Mouse (Mus musculus) lung, postnatal 4 days (tissue): ENCODE measurements at regions not wholly inside any gene's neighbourhood (a gene's known extent, or its start where the extent isn't known, plus 50 kb on each side); places are given as distances from the start of the nearest gene placed in this dataset.
A peak's percentile ranks its signal among the peaks of the same experiment; 100 is the strongest.

Source experiments
- DNase-seq, 2 experiments: peaks; one replicate each; pipeline ENCODE4 v3.0.0; 2021

GRCm38 (mm10) chr5:101120509-101121201 is 275.1 kb downstream of the Gpat3 start:
- no peak for DNase-seq

DNA sequence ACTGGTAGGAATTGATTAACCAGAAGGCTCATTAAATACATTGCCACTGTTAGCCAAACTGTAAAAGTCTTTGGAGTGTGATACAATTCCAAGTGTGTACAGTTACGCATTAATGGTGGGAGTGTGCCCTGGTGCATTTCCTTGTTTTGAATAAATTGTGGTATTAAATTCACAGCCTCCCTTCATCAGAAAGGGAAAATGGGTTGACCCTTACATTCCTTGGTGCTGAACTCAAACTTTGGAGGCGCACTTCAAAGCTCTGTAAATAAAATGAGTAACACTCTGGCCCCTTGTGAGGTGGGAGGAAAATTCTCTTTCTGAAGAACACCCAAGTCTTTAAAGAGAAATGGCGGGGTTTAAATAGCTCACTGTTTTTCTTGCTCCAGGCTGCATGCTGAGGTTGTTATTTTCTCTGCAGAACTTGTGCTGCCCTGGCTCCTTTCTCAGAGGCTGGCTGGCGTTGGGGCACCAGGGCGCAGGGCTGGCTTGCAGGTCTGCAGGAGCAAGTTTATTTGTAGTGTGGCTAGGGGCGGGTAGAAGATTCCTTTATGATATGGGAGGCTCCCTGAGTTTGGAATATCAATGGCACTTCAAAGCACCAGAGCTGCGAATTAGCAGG is 266.7 kb downstream of the Gpat3 start:
- DNase-seq, result no peak

DNA sequence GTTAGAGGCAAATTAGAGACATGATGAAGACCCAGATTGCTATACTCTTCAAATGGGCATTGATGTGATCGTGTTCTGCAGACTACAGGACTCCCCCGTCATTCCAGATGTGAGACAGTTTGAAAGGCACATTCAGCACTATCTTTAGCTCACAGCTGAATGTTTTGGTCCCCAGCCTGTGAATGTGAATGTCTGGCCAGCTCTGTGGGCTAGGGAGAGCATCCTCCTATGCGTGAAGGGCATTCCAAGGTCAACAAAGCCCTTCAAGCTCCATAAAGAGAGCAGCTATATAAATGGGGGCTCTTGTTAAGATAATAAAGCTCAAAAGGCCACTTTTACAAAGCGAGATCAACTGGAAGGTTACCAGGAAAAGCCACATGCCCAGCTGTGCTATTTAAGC is 266.1 kb downstream of the Gpat3 start:
- no peak for DNase-seq

DNA sequence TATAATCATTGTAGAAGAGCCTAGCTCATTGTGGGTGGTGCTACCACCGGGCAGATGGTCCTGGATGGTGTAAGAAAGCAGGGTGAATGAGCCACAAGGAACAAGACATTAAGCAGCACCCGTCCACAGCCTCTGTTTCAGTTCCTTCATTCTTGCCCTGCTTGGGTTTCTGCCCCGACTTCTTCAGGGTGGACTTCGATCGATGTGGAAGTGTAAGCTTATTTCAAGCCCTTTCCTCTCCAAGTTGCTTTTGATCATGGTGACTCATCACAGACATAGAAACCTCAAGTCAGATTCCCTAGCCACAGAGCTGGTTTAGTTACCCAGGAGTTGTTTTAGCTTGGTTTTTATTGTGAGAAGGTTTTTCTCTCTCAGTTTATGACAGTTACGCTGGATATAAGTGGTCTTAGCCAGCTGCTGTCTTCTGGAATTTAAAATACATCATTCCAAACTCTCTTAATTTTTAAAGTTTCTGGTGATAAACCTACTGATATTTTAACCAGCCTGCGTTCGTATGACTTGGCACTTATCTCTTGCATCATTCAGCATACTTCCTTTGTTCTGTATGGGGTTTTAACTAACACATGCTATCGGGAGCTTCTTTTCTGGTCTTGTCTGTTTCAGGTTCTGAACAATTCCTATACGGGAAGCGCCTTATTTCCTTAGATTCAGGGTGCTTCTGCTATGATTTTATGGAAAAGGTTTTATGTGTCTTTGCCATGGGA is 255.6 kb downstream of the Gpat3 start:
- DNase-seq, result no peak

DNA sequence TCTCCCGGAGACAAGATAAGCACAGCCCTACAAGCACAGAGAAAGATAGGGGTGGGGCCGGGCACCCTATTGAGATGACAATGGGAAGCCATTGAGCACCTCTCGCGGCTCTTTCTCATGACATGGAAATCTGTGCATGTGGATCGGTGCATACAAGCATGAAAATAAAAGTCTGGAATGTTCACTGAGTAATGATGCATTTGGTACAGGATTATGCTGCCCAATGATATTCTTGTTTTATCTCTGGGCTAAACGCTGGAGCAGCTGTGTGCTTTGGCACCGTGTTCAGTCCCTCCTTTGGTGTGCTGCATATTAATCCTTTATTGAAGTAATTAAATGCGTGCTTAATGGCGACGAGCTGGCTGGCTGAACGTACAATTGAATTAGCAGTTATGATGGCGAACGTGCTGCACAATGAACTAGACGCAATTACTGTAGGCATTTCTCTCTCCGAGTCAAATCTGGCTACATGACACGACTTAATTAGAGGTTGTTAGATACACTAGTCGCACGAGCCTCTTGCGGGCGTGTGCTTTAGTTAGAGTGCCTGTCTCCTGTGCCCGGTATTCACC is 245.6 kb downstream of the Gpat3 start:
- DNase-seq, result no peak

DNA sequence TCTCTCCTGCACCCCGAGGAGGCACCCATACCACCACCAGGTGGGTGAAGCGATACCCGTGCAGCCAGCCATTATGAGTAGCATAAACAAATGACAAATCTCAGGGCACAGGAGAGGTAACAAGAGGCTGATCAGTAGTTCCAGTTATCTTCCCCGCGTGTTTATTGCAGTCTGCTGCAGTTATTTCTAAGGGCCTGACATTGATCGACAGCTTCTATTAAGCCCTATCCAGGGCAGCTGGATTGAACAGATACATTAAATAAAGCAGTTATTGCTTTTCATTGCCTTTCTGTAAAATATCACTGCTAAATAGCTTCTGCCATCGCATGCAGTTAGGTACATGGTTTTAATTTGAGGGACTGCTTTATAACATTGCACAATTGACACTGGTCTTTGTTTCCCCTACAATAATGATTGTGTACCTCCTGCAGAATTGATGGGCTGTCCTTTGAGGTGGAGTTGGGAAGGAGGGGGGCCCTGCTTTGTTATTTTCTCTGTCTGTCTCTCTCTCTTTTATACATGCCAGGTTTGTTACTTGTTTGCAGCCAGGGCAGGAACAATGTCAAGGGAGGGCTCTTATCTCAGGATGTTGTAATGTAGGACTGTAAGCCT is 245.0 kb downstream of the Gpat3 start:
- DNase-seq, result no peak

DNA sequence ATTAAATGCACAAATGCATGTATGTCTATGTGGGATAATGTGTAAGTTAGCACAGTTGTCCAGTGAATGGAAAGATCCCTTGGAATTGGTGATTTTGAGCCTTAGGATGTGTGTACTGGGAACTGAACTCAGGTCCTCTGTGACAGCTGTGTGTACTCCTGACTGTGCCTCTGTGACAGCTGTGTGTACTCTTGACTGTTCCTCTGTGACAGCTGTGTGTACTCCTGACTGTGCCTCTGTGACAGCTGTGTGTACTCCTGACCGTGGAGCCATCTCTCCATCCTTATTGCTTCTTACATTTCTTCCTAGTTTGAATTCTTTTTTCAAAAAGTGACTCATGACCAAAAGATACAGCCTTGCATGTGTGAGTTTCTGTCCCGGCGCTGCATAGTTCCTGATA is 239.7 kb downstream of the Gpat3 start:
- DNase-seq, result no peak

DNA sequence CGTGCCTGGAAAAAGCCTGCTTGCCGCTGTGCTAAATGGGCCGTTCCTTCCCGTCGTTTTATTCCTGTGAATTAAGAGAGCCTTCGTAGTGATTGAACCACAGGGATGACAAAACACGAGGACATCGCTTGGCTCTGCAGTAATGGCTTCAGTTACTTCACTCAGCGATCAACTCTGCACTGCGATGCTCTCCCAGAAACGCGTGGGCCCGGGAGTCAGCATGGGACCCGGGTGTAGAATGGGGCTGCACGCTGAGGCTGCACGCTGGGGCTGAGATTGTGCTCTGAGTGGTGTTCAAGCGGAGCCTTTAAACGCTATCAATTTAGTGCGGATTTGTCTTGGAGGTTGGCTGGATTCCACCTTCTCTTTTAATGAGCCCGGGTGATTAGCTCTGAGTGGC is 237.1 kb downstream of the Gpat3 start:
- no peak for DNase-seq

DNA sequence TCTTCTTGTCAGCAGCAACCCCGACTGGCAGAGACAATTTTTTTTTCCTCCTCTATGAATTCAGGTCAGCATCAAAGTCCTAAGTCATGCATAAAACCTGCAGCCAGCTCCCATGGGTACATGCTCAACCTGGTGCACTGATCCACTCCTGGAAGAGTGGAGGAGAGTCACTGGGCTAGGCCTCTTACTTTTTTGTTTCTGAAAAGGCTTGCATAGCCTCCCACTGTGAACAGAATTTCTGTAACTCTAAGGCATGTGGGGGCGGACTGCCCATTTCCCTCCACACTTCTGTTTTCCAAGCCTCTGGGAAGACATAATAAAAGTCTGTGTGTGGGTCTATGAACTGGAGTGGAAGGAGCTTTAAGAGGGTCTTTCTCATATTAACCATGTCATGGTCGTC is 218.8 kb downstream of the Gpat3 start:
- DNase-seq, result no peak

GRCm38 (mm10) chr5:101063254-101063653 is 217.7 kb downstream of the Gpat3 start:
- DNase-seq, result no peak

GRCm38 (mm10) chr5:101051591-101051990 is 206.1 kb downstream of the Gpat3 start:
- DNase-seq, result no peak

- DNase-seq, result no peak
Observed at GRCm38 (mm10) chr5:101040488-101040887, 195.0 kb downstream of the Gpat3 start.

DNA sequence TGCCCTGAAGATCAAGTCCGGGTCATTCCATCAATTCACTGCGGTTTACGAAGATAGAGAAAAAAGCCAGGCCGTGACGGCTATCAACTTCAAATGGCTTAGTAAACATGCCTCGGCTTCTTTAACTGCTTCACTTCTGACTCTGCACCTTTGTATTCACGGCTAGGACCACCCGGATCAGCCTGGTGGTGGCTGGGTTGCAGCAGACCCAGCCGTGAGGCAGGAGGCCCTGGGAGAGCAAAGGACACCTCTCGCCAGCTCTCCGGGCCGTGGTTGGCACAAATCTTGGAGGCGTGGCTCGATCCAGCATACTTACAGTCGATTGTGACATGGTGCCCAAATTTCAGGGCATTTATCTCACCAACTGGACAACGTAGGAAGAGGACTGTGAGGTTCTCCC is 187.5 kb downstream of the Gpat3 start:
- DNase-seq, result no peak

DNA sequence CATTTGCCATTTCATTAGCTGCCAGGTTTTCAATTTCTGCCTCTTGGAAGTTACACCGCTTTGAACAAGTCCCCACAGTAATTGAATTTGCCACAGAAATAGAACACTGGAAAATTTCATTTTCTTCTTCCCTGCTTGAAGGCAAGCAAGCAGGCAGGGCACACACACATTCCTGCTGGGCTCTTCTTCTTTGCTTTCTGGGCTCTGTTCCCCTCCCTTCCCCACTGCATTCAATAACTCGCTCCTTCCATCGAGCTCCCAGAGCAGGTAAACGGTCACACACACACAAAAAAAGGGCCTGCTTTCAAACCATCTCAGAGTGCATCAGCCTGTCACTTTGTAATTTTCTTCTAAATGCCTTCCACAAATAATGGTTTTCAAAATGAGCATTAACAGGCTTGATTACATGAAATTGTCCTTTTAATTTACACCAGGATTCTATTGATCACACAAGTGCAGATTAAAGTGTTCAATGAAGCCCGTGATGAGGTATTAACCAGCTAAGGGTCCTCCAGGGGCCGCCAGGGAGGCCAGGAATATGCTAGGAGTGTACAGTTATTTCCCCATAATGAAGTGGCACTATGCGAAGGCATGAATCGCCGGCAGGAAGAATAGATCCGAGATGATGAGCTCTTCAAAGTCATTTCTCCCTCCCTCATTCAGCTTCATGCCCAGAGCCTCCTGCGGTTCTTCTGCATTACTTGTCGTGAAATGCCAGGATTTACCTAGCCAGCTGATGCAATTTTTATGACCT is 186.8 kb downstream of the Gpat3 start:
- DNase-seq, result no peak

DNA sequence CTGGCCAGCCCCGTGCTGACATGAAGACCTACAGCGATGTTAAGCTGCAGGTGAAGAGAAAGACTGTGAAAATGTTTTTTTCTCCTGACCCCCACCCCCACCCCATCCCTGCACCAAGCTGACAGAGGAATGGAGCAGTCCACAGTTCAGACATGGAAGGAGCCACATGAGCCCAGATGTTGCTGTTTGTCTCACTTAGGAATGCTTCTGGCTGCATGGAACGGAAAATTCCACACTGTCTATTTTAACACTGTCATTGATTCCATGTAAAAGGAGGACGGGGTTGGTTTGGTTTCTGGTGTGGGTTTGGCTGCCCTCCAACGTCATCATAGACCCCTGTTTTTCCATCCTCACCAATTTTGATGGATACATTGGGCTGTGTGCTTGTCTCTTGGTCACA is 179.3 kb downstream of the Gpat3 start:
- no peak for DNase-seq

- DNase-seq, result no peak
Observed at GRCm38 (mm10) chr5:101023784-101024183, 178.3 kb downstream of the Gpat3 start.

- peak; percentile 58 for DNase-seq
Observed at GRCm38 (mm10) chr5:101020784-101021183, 175.3 kb downstream of the Gpat3 start.

- DNase-seq, result no peak
Observed at GRCm38 (mm10) chr5:101013844-101014243, 168.3 kb downstream of the Gpat3 start.

DNA sequence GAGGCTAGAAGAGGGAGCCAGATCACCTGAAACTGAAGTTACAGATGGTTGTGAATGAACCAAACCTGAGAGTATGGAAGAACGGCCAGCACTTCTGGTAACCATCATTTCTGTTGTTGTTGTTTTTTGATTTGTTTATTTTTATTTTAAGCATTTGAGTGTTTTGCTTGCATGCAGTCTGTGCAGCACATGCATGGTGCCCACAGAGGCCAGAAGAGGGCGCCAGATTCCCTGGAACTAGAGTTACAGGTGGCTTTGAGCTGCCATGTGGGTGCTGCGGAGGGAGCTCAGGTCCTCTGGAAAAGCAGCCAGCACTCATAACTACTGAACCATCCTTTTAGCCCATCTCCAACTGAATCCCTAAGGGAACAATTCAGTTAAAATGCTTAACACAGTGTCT is 159.7 kb downstream of the Gpat3 start:
- no peak for DNase-seq

- DNase-seq, result no peak
Observed at GRCm38 (mm10) chr5:101000436-101000835, 154.9 kb downstream of the Gpat3 start.

DNA sequence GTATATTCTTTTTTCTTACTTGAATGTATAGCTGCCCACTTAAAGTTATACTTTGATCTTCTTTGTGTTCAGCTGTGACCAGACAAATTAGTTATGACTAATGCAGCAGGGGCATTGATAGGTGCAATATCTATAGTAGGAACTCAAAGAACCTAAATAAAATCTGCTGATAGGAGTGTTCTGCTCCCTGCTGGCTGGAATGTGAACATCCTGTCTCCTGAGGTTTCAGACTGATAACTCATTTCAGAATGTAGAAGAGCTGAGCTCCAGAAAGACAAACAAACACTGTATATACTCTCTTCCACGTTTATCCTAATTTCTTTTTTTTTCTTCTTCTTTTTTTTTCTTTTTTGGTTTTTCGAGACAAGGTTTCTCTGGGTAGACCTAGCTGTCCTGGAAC is 146.9 kb downstream of the Gpat3 start:
- DNase-seq, result no peak

DNA sequence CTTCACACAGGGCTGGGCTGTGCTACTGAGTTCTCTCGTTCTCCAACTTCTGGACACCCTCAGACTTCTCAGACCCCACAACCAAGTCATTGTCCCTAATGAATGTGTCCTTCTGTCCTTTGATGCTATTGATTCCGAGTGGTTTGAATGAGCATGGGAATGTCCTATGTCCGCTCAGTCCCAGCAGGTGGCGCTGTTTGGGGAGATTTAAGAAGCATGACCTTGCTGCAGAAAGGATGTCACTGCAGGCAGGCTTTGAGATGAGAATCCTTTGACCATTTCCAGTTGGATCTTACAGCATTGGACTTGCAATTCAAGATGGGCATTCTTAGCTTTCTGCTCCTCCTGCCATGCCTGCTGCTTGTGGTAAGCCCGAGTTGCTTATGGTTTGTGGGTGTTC is 146.1 kb downstream of the Gpat3 start:
- peak; percentile 21 to 23 for DNase-seq

DNA sequence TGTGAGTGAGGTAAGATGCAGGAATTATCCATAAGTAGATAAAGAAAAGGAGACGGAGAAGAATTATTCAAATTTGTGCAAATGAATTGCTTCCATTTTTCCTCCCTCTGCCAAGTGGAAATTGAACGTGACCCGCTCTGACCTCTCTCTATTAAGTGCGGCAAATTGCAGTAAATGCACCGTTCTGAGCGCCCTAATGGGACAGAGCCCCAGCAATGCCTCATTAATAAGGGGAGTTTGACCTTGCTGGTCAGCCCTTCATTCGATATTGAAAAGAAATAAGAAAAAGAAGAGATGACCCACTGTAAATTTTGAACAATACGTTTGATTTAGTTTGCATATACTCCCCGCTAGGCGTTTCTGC is 137.0 kb downstream of the Gpat3 start:
- DNase-seq, result no peak
